Mouse (Mus musculus) heart, postnatal 0 days (tissue): ENCODE data around the gene Mfrp. TPM values are rescaled to one million over a fixed set of nuclear protein-coding genes. Genes with fewer than 3 reads are reported as not detected.
A peak's percentile ranks its signal among the peaks of the same experiment; 100 is the strongest.

Experiments used
- ATAC-seq: fragments of 200-750 bp; cut with Nextera tagmentation; 2 replicates; pipeline ENCODE4 v1.8.0; 2017; ENCODE audit warnings: low read depth, moderate number of reproducible peaks, moderate library complexity; ENCODE audit not compliant: insufficient read depth
- DNase-seq: peaks from one replicate; pipeline ENCODE4 v3.0.0-alpha.2; 2016; ENCODE audit warnings: low spot score
- H3K27ac ChIP-seq: fragments of 300-500 bp; sonication (generic); 2 replicates; pipeline ENCODE4 v1.5.1; 2014; ENCODE audit warnings: low read depth, mild to moderate bottlenecking
- H3K27me3 ChIP-seq: fragments of 300-500 bp; sonication (generic); 2 replicates; pipeline ENCODE4 v1.6.1; 2014; ENCODE audit warnings: low read length, mixed read lengths; ENCODE audit not compliant: control insufficient read depth, insufficient read depth
- H3K36me3 ChIP-seq: fragments of 300-500 bp; sonication (generic); replicated peaks from 2 replicates; pipeline ENCODE4 v1.6.1; 2014; ENCODE audit warnings: low read length, mixed read lengths; ENCODE audit not compliant: control insufficient read depth, insufficient read depth
- H3K4me1 ChIP-seq: fragments of 300-500 bp; sonication (generic); 2 replicates; pipeline ENCODE4 v1.6.1; 2014; ENCODE audit warnings: antibody characterized with exemption; ENCODE audit not compliant: control insufficient read depth, insufficient read depth
- H3K4me2 ChIP-seq: fragments of 300-500 bp; sonication (generic); 2 replicates; pipeline ENCODE4 v1.6.1; 2014; ENCODE audit warnings: low read depth, mild to moderate bottlenecking, low read length, moderate library complexity
- H3K4me3 ChIP-seq: fragments of 300-500 bp; sonication (generic); 2 replicates; pipeline ENCODE4 v1.5.1; 2014; ENCODE audit warnings: low read depth, low read length
- H3K9ac ChIP-seq: fragments of 300-500 bp; sonication (generic); replicated peaks from 2 replicates; pipeline ENCODE4 v1.6.1; 2014; ENCODE audit warnings: low read depth, low read length, mixed read lengths
- H3K9me3 ChIP-seq: fragments of 300-500 bp; sonication (generic); replicated peaks from 2 replicates; pipeline ENCODE4 v1.6.1; 2016; ENCODE audit warnings: low read length; ENCODE audit not compliant: control insufficient read depth
- CTCF ChIP-seq: IDR thresholded peaks from 2 replicates; pipeline ENCODE4 v1.5.1; 2016; ENCODE audit warnings: antibody characterized with exemption, control low read depth, low read depth
- EP300 ChIP-seq: IDR thresholded peaks from 2 replicates; pipeline ENCODE4 v1.6.1; 2016; ENCODE audit warnings: antibody characterized with exemption, low read depth
- WGBS: fragments of 180-500 bp; shearing (Covaris S2); extraction: QIAGEN DNeasy Blood & Tissue Kit; methylation state at CpG from one replicate; pipeline ENCODE4 v1.1.7; 2014; 5-methylcytosine and 5-hydroxymethylcytosine counted together
- polyA plus RNA-seq: library from polyadenylated mRNA; unstranded; fragments of >200 nt; fragmentation: Nextera tagmentation; extraction: Ambion mirVana; gene quantifications from 2 replicates; pipeline ENCODE4 v1.2.1, GENCODE M21; 2015
- total RNA-seq: library from RNA; depleted of rRNA; stranded (reverse); fragments of >200 nt; gene quantifications from 2 replicates; pipeline ENCODE4 v1.2.3, GENCODE M21; 2014; ENCODE audit warnings: low replicate concordance

The Mfrp gene
- total and polyA plus RNA-seq, 2 experiments from 2014 or later = not detected

DNA sequence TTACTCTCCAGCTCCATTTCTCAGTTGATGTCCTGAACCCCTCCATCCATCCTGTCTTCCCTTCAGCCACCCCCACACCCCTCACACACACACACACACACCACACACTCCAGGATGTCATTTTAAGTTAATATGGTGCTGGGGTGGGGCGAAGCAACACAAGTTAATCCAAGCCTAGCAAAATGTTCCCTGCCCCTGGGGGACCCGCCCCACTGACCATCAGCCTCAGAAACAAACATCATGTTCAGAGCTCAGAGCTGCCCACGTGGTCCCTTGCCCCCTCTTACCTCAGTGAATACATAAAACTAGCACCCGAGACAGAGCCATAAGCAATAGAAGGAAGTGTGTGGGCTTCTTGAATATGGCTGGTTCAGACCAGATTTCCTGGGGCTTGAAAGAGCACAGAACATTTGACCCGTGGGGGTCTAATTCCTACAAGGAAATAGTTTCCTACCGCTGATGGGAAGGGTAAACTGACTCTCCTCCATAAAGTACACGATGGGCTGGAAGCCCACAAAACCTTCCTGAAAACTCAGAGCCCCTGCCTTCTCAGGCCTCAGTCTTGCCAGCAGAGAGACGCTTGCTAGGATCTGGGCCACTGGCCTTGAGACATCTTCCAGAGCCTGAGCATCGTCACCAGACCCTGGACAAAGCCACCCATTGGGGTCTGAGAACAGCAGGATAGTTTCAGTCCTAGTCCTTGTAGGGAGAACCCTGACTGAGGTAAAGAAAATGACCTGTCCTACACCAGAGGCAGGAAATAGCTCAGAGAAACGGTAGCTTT lies 21.3 kb upstream of the Mfrp start:
- ATAC-seq (no peak), DNase-seq (no peak)
- H3K36me3 ChIP-seq = 0 out of 2 replicates have a peak, but pooled peaks cover 8% of the 10 kb centered on the region
- no peaks in the 10 kb centered on the region for H3K27me3 ChIP-seq
- H3K4me2 ChIP-seq = no peak overlapping the region
- 61% methylated on average over 10 of the region's 10 CpGs for WGBS
- TF ChIP-seq CTCF = no peak
- no peak for TF ChIP-seq EP300
- no peak overlapping the region for H3K4me3 ChIP-seq
- peak overlapping the region; percentile 30; the same call in 1 of the 2 replicates for H3K9ac ChIP-seq
- H3K27ac ChIP-seq = peak overlapping the region; percentile 84
- H3K4me1 ChIP-seq = peaks cover 67% of the 10 kb centered on the region
- no peaks in the 10 kb centered on the region for H3K9me3 ChIP-seq

DNA sequence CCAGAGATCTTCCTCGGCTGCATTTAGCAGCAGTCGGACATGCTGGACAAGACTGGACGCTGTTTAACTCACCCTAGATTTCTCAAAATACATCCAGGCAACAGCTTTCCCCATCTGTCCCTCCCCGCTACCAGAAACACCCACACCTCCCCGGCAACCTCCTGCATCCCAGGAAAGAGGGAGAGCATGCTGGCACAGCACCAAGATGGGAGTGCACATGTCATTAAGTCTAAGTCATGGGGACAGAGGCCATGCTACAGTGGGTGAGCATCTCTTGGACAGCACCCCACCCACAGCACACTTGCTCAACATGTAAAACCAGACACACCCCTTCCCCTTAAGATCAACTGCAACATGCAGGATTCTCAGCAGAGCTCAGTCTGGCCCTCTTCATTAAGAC lies 20.6 kb upstream of the Mfrp start:
- Histone ChIP-seq H3K4me1 (peaks cover 67% of the 10 kb centered on the region), H3K4me3 (no peak overlapping the region), H3K9ac (no peak overlapping the region), H3K36me3 (0 out of 2 replicates have a peak, but pooled peaks cover 2% of the 10 kb centered on the region), H3K27me3 (no peaks in the 10 kb centered on the region), H3K4me2 (no peak overlapping the region), H3K27ac (peak overlapping the region; percentile 52; the same call in 1 of the 2 replicates), H3K9me3 (no peaks in the 10 kb centered on the region)
- no peak for ATAC-seq
- 31% methylated on average over 5 of the region's 5 CpGs for WGBS
- TF ChIP-seq CTCF (no peak), EP300 (no peak)
- DNase-seq = peak; percentile 44

DNA sequence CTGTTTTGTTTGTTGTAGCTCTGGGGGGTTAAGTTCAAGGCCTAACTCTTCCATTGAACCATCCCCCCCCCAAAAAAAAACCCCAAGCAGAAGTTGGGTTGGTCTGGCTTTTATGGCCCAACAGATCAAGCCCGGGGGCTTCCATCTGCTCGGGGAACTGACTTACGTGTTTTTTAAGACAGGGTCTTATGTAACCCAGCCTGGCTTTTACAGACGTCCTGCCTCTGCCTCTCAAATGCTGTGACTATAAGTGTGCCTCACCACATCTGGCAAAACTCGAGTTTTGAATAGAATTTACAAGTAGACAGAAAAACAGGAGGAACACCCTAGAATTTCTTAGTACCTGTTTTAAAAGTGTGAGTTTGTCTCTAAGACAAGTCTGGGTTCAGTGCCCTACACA lies 19.9 kb upstream of the Mfrp start:
- H3K27ac ChIP-seq = no peak overlapping the region
- peaks cover 67% of the 10 kb centered on the region for H3K4me1 ChIP-seq
- 82% methylated on average over 5 of the region's 5 CpGs for WGBS

DNA sequence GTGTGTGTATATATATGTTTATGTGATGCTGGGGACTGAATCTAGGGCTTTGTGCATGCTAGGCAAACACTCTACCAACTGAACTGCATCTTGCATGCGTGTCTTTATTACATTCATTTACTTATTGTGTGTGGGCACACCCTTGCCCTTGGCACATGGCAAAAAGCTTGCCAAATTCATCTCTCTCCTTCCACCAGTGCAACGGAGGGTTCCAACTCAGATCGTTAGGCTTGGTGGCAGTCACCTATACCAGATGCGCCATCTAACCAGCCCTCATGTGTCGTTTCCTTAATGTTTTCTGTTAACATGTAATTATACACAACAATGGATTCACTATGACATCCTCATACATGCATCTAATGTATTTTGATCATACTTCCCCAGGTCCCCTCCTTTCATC lies 19.3 kb upstream of the Mfrp start:
- Histone ChIP-seq H3K27ac (peak overlapping the region; percentile 6), H3K27me3 (no peaks in the 10 kb centered on the region), H3K36me3 (no peaks in the 10 kb centered on the region), H3K4me1 (peaks cover 63% of the 10 kb centered on the region), H3K4me2 (no peak overlapping the region), H3K4me3 (no peak overlapping the region), H3K9me3 (no peaks in the 10 kb centered on the region), H3K9ac (no peak overlapping the region)
- ATAC-seq (no peak), DNase-seq (no peak)
- 85% methylated on average over 5 of the region's 5 CpGs for WGBS
- TF ChIP-seq CTCF = no peak
- no peak for TF ChIP-seq EP300

More for the DNA sequence above, 19.9 kb upstream of the Mfrp start:
- no peak overlapping the region for H3K9ac ChIP-seq
- ATAC-seq (no peak), DNase-seq (no peak)
- H3K27me3 ChIP-seq = no peaks in the 10 kb centered on the region
- no peak overlapping the region for H3K4me2 ChIP-seq
- TF ChIP-seq CTCF (no peak), EP300 (no peak)
- H3K36me3 ChIP-seq = no peaks in the 10 kb centered on the region
- no peaks in the 10 kb centered on the region for H3K9me3 ChIP-seq
- H3K4me3 ChIP-seq = no peak overlapping the region

DNA sequence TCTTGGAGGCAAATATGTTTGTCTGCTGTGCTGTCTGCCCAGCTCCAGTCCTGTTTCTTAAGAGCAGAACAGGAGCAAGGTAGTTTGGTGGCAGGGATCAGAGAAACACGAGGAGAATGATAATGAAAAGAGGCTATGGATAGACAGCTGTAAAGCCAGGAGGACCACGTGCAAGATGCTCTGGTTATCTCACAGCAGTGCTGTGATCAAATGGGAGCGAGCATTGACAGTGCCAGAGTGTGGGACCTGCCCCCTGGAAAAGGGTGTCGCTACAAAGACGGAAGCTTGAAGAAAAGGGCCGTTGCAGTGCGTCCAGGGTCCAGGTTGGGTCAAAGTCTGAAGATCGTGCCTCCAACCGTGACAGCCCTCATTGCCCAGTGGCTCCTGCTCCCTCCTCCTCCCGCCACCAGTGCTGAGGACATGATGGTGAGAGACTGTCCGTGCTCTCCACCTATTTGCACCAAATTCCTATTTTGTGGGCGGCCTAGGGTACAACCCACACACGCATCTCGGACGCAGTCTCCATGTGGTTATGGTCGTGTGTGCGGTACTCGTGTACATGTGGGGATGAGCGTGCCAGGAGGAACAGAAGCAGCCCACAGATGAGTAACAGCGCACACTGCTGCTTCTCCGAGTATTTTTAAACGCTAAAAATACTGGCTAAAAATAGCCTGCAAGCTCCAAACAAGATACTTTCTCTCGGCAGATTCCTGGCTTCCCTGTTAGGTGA lies 18.0 kb upstream of the Mfrp start:
- TF ChIP-seq EP300 (peak; percentile 18; the same call in 1 of the 2 replicates), CTCF (no peak)
- Histone ChIP-seq H3K9ac (peak overlapping the region; percentile 96; the same call in 1 of the 2 replicates), H3K9me3 (no peaks in the 10 kb centered on the region), H3K27ac (peak overlapping the region; percentile 97), H3K4me1 (peaks cover 56% of the 10 kb centered on the region), H3K27me3 (no peaks in the 10 kb centered on the region), H3K4me2 (peak overlapping the region; percentile 95), H3K36me3 (no peaks in the 10 kb centered on the region), H3K4me3 (peak overlapping the region; percentile 79)
- 6% methylated on average over 23 of the region's 23 CpGs for WGBS
- ATAC-seq = 0 out of 2 replicates have a peak, but pooled peaks have one; percentile 1
- peak; percentile 79 for DNase-seq
